Mouse (Mus musculus) spleen, adult 2 months (tissue): ENCODE data around the gene Prnd.

Experiments
- CTCF ChIP-seq: fragments of 200-500 bp; IDR thresholded peaks from 2 replicates; pipeline ENCODE4 v1.5.1; 2011; ENCODE audit warnings: mild to moderate bottlenecking, inconsistent platforms; ENCODE audit not compliant: insufficient read depth, insufficient read length, insufficient replicate concordance; ENCODE audit errors: extremely low read depth
- POLR2A ChIP-seq: fragments of 200-500 bp; IDR thresholded peaks from 2 replicates; pipeline ENCODE4 v1.6.1; 2011; ENCODE audit warnings: low read depth, low read length, inconsistent platforms

GRCm38 (mm10) chr2:131941501-131941900 lies 9.2 kb upstream of the Prnd start:
- no peak for TF ChIP-seq CTCF
- no peak for TF ChIP-seq POLR2A
